Mouse (Mus musculus) common myeloid progenitor, adult 5-6 weeks (primary cell): ENCODE data around the gene Zcchc14. TPM values are rescaled to one million over a fixed set of nuclear protein-coding genes. Genes with fewer than 3 reads are reported as not detected.
A peak's percentile ranks its signal among the peaks of the same experiment; 100 is the strongest.

Experiments used
- ATAC-seq: replicated peaks from 2 replicates; pipeline ENCODE4 v1.8.0; 2016; ENCODE audit warnings: low read depth, mild to moderate bottlenecking, moderate TSS enrichment, inconsistent platforms; ENCODE audit not compliant: poor library complexity, severe bottlenecking
- total RNA-seq: library from RNA; stranded (forward); fragments of 200-1000, 187-1606 nt; gene quantifications from 2 replicates; pipeline ENCODE4 v1.2.3, GENCODE M21; 2017

The Zcchc14 gene
- total RNA-seq, 1 experiment from 2014 or later = 0.23 TPM

DNA sequence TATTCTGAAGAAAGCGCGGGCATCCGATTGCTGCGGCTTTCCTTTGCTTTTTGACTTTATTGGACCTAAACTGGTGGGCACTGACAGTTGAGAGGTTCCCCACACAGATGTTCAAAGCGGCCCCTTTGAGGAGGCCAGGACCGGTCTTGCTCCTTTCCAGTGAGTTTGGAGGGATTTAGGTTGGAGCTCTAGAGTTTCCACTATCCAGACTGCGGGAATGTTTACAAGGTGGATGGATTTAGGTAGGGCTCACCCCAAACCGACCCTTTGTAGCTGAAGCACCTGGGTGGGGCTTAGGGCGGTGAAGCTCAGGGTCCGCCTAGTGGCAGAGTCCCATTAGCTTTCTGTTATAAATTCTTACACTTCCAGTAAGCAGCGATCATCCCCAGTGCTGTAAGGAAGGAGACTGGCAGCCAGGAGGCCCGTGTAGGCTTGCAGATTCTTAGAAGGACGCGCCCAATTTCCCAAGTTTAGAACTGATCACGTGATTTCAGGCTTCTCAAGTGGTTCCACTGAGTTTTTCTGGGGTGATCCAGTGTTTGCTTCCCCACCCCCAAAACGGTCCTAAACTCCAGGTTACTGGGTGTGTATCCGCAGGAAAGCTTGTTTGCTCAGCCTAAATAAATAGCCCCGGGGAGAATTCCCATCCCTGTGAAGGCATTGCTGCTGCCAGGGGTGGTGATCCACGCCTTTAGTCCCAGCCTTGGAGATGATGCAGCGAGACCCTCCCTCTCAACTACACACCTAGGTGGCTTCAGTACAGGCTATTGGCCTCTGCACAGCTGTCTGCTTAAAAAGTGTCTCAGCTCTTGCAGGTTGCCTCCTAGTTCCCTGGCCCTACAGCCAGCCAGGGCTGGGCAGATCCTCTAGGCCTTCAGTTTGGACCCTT, 61.3 kb downstream of the Zcchc14 start:
- ATAC-seq = peak; percentile 69

DNA sequence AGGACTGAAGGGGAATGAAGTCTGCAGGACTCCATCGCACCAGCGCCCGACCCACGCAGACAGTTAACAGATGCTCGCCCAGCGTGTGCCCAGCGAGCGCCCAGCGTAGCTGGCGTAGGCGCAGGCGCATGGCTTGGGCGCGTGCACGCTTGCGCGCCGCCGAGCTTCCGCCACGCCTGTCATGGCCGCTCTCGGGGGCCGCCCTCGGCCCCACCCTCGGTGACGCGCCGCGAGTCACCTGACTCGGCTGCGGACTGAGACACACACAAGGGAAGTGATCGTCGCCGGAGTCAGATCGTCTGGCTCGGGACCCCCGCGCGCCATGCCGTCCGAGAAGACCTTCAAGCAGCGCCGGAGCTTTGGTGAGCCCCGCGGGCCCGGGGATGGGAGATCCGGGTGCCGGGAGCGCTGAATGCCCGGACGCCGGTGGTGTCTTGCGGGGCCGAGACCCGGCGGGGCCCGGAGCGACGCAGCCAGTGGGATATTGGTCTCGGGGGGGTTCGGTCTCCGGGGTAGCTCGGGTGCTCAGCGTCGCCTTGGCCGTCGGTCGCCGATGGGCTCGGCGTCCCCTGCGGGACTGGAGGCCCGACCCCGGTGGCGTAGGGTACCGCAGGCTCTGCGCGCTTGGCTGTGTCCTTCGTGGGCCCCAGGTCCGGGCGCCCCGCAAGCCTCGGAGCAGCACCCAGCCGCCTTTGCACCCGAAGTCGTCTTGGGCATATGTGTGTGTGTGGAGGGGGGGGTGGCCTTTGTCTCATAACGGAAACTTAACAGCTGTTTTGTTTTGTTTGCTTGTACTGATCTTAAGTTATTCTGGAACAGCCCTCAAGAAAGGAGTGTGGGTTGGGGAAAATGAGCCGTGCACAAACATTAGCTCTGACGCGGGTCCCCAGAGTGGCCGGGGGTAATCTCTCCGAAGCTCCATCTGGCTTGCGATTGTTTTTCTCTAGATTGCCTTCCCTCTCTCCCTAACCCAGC, 62.2 kb downstream of the Zcchc14 start, which contains the start of gene Map1lc3b:
Map1lc3b (plus strand) TSS at position 159 of the 975 bp plus-strand sequence.
- peak; percentile 55 for ATAC-seq

DNA sequence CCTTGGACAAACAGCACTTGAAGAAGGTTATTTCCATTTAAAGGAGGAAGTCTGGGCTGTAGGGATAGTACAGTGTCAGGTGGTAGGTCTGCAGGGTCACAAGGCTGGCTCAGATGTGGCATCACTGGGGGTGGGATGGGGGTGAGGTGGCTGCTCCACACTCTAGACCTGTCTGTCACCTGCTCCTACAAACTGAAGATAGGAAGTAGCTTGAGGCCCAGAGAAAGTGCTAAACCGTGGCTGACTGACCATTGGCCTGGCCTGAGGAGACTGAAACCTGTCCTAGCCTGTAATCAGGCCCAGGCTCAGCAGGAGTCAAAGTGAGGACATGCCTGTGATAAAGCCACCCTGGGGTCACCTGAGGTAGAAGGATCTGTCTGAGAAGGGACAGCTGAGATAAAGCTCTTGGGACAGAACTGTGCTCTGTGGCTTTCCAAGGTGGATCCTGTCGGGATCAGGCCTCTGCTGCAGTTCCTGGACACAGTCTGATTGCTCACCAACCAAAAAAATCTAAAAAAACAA, 63.4 kb downstream of the Zcchc14 start:
- no peak for ATAC-seq

DNA sequence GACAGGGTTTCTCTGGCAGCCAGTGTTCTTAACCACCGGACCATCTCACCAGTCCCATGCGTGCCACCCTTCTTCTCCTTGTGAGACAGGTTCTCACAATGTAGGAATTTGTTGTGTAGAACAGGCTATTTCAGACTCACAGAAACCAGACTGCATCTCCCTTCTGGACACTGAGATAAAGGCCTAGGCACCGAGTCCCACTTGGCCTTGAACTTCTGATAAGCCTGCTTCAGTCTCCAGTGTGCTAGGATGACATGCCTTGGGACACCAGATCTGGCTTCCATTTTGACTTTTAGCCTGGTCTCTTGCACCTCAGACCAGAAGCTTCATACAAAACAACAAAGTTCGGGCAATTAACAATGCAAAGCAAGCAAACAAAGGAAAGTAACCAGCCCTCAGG, 64.0 kb downstream of the Zcchc14 start:
- no peak for ATAC-seq

DNA sequence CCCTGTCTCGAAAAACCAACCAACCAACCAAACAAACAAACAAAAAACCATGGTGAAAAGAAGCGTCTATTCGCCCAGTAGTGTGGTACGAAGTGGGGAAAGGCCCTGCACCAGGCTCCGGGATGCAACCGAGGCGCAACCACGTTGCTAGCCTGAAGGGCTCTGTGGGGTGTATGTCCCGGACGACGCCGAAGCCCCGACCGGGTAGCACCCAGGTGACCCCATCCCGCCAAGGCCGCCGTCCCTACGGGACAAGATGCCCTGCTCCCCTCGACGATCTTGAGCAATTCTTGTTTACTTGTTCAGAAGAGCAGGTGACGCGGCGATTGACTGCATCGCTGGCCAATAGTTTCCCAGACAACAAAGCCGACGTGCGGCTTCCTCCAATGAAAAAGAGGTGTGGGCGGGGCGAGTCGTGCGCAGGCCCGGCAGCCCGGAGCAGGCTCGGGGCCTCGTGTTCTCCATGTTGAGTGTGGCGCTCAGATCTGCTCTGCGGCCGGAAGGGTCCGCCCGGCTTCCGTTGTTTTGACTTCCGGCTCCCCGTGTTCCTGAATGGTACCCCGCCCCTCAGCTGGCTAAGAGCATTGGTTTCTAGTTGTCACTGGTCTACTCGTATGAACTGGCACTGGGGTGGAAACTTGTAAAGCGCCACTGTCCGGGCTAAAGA, 67.4 kb downstream of the Zcchc14 start:
- ATAC-seq = peak; percentile 91

DNA sequence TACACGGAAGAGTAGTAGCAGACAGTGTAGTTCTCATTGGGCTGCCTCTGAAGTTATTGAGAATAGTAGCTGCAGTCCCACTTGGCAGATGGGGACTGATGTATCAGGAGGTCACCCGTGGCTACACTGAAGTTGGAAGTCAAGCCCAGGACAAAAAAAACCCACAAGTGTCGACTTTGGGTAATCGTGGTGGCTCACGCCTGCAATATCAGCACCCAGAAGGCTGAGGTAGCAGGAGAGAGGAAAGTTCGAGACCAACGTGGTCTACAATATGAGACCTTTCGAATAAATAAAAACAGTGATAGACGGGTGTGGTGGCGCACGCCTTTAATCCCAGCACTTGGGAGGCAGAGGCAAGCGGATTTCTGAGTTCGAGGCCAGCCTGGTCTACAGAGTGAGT, 68.0 kb downstream of the Zcchc14 start:
- ATAC-seq = no peak

DNA sequence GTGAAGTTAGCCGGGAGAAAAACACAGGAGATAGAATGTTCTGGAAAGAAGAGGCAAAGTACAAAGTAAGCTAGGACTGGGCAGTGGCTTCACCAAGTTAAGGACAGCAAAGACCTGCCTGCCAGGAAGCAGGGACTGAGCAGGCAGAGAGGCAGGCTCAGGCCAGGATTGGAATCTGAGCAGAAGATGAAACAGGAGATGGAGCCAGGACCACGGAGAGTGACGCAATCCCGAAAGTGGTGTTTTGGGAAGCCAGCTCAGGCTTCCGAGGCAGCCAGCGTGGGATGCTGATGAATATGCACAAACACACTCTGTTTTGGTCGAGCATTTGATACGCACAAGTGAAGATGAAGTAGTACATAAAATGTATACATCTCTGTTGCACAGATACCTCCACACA, 69.0 kb downstream of the Zcchc14 start:
- ATAC-seq = no peak

DNA sequence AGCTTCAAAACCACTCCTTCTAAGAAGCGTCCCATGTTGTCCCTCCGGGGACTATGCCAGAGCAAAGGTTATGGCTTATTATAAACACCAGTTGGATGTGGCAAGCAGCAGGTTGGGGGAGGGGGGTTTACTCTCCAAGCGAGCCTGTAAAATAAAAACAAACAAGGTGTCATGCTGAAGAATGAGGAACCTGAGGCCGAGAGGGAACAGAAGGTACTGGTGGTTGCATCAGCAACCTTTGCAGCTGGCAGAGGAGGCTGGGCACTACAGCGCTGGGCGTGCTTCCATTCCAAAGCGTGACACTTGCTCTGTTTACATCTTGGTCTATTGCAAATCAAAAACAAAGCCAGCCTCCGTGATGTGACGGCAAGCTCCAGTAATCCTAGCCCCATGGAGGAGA, 72.2 kb downstream of the Zcchc14 start:
- ATAC-seq = no peak

DNA sequence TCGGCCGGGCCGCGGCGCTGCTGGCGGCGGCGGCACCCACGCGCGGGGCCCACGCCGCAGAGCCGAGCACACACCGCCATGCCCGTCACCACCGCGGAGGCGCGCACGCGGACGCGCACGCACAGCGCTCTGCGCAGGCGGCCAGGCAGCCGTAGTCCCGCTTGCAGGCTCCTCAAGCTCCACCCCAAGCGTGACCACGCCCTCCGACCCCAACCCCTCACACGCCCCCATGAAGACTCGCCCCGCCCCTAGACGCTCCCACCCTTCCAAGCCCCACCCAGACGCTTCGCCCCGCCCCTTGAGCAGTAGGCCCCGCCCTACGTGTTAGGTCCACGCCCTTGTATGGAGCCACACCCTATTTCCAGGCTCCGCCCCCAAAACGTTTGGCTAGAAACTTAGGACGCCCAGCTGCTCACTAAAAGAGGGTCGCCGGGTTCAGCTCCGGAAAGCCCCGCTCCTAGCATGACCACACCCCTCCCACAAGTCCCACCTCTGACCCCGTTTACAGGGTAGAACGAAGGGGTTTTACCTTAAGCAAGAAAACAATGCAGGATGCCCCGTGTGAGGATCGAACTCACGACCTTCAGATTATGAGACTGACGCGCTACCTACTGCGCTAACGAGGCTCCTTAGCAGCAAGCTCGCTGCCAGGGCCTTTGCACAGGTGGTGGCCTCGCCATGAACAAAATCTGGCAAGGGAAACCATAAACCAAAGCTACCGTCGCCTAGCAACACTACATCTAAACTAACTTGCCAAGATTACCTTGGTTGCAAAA, 73.8 kb downstream of the Zcchc14 start, which contains the start of gene Fbxo31:
Fbxo31 (minus strand) TSS at position 131 of the 776 bp plus-strand sequence.
- peak; percentile 77 for ATAC-seq

DNA sequence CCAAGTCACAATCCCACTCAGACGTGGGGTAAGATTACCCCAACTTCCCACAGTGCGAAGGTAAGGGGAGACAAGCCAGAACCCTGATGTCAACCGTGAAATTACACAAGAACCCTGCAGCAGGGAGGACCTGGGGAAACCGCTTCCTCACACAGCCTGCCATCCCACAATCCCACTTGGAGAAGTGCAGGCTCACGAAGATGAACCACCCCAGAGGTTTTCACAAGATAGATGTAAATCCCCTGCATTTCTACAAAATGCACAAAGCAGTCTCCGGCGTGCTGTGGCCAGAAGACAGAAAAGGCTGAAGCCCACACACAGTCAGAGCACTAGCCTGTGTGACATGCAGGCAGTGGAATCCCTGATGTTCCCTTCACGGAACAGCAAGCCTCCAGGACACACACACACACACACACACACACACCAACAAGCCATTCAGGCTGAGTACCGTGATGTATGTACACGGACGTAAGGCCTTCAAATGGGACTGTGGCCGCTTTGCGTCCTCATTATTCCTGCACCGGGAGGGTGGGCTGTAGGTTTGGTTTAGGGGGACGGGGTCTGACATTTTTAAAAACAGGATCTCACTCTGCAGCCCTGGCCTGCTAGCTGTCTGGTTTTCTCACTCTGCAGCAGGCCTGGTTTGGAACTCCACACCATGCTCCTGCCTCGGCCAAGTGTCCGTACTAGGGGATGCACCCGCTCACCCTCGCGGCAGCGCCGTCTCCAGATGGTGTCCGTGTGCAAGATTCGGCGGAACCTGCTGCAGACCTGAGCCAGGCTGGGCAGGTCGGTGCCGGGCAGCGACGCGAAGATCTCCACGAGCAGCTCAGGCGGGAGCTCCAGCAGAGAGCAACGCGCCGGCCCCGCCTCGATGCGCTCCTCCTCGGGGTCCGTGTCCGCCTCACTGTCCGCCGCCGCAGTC, 74.7 kb downstream of the Zcchc14 start:
- ATAC-seq = peak; percentile 15

DNA sequence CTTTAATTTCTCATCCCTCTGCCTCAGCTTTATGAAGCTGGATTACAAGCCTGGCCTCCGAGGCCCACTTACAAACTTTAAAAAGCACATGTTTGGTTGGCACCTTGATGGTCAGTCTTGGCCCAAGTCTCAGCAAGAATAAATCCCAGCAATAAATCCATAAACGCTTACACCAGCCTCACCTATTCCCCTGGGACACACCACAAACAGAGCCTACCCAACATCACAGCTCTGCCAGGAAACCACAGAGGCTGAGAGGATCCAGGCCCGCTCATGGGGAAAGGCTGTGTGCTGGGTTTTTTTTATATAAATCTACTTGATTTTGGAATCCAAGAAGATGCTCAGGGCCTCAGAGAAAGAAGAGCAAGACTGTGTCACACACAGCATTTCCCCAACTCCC, 77.0 kb downstream of the Zcchc14 start:
- no peak for ATAC-seq

DNA sequence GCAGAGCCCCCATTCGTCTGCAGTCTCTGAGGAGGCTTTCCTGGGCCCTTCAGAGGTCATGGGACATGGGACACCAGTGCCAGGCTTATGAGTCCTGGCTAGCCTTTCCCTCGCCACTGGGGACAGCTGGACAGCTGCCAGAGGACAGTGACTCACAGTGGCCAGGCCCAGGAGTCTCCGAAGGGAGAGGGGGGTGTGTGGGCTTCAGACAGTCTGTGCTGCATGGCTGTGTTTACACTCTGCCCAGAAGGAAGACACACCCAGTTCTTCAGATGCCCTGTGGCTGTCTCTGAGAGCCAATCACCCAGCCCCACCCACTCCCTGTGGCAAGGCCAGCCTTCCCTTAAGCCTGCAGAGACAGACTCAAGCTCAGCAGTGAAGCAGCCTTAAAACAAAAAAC, 79.4 kb downstream of the Zcchc14 start:
- ATAC-seq = peak; percentile 46

DNA sequence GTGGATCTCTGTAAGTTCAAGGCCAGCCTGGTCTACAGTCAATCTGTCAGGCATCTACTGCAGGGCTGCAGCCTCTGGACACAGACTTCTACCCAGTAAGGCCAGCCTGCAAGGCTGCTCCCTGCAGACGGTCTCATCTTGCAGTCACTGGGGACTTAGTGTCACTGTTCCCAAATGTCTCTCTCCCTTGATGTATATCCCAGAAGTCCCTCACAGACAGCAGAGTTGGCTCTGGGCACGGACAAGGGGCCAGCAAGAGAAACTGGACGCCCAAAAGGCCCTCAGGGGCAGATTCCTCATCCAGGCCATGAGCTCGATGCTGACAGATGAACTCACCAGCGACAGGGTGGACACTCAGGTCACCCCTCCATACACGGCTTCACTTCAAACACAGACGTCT, 80.6 kb downstream of the Zcchc14 start:
- no peak for ATAC-seq

DNA sequence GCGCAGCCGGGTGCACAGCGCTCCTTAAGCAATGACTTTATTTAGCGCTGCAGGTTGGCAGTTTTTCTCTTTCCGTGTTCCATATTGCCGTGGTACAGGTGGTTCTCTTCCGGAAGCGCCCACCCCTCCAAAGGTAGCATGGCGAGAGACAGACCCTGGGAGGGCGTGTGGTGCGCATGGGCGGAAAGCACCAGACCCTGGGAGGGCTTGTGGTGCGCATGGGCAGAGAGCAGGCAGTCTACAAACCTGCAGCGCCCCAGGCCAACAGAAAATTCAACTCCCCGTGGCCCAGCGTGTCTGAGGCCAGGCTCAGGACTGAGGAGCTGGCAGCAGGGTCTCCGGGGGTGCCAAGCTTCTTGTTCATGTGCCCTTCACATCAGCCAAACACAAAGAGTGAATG, 81.9 kb downstream of the Zcchc14 start:
- no peak for ATAC-seq

DNA sequence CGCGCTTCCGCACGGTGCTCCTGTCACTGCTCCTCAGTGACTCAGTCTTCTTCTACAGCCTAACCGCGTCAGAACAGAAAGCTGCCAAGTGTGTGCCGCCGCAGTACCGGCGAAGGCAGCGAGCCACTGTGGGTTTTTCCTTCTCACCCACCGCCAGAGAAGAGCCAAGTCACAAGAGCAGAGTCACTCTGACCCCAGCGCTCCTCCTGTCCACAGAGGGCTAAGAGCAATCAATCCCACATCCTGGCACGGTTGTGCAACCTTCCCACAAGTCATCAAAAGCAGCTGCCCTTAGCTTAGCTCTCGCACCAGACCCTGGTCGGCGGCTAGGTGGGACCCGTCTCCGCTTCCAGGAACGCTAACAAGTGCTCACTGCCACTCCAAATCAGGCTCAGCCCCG, 82.4 kb downstream of the Zcchc14 start:
- ATAC-seq = peak; percentile 82

DNA sequence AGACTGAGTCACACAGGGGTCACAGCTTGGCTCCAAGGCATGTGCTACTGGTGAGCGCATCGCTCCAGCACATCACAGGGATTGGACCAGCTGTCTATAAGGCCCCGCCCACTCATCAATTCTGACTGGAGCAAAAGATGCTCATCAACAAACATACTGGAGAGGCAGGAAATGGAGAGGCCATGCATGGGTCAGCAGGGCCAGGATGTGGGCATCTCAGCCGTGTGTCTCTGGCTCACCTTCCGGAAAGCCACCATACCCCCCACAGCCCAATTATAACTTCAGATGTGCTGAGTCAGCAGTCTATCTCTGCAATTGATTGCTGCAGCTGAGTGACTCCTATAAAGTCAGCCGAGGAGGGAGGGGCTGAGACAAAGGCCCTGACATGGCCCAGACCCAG, 84.4 kb downstream of the Zcchc14 start:
- ATAC-seq = no peak

DNA sequence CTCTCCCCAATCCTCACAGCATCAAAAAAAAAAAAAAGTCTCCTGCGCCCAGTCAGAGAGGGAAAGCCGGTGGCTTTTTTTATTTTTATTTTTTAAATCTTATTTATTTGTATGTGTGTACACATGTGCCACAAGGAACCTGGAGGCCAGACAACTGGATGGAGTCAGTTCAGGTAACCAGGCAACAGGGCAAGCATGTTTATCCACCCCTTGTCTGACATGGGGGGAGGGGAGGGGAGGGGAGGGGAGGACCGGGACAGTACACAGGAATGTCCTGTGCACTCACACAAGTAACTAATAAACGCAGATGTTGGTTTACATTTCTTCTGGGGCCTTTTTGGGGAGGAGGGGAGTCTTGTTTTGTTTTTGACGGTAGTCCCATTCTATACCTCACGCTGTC, 89.0 kb downstream of the Zcchc14 start:
- ATAC-seq = no peak

DNA sequence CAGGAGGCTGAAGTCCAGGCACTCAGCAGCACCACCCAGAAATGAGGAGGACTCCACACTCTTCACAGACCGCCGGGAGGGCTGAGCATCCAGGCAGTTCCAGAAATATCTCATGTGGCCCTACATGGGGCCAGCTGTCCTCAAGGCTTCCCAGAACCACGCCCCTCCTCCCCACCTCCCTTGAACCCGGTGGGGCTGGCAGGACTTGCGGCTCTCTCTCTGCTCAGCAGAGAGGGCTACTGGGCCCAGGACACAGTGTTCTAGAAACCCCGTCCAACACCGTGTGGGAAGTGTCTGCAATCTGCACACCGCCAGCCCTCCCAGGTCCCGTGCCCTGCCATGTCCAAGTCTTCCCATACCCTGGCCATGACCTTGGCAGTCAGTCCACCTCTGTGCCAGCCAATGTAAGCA, 89.8 kb downstream of the Zcchc14 start:
- ATAC-seq = no peak
